Mouse (Mus musculus) lung, adult 2 months (tissue): ENCODE data around the gene Abcb11.

Source experiments
- CTCF ChIP-seq: fragments of 200-500 bp; IDR thresholded peaks from 2 replicates; pipeline ENCODE4 v1.5.1; 2011; ENCODE audit warnings: mild to moderate bottlenecking, low read length, control low read depth; ENCODE audit not compliant: insufficient read depth
- POLR2A ChIP-seq: fragments of 200-500 bp; IDR thresholded peaks from 2 replicates; pipeline ENCODE4 v1.6.1; 2011; ENCODE audit warnings: low read depth, mild to moderate bottlenecking, control low read depth, low read length, borderline replicate concordance; ENCODE audit errors: extremely low read depth

GRCm38 (mm10) chr2:69232101-69232500 is 110.3 kb downstream of the Abcb11 start:
- no peak for TF ChIP-seq CTCF
- TF ChIP-seq POLR2A, result no peak
